Mouse (Mus musculus): ENCODE measurements around the gene Bfsp1.

Gene Bfsp1

GRCm38 (mm10) chr2:143853447-143853846 lies 9.5 kb downstream of the Bfsp1 start:
- no peak for DNase-seq (ENCODE audit: low spot score)

GRCm38 (mm10) chr2:143852295-143853275 lies 10.4 kb downstream of the Bfsp1 start:
- DNase-seq (ENCODE audit: low spot score) = no peak

DNA sequence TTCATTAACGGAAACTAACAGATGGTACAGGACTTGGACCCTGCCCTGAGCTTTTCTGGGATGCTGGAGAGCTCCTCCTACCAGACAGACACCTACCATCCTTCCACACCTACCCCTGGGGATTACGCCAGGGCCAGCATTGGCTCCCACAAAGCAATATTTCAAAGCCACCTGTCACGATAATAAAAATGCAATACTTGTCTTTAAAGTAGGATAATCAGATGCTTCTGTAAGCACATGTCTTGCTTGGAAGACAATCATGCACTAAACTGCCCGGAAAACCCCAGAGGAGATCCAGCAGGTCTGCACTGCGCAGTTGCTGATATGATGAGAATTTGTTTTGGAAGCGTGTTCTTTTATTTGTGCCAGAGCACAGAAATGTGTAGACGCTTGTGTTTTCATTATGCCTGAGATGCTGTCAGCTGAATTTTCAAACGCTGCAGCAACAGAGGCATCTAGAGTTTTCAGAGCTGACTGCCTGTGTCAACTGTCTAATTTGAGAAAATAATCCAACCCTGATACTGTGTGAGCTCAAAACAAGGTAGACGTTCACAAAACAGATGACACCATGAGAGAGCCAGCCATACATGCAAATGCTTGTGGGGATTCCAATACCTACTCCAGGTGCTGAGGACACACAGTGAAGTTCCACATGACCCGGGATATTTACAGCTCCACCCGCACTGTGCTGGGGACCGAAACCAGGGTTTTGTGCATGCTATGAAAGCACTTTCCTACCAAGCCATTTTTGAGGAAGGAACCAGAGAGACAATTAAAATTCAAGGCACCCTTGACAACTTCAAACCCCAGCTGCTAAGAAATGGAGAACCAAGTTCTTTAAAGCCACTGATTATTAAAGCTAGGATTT lies 11.4 kb downstream of the Bfsp1 start:
- no peak for DNase-seq (ENCODE audit: low spot score)

GRCm38 (mm10) chr2:143847291-143847690 lies 15.7 kb downstream of the Bfsp1 start:
- DNase-seq (ENCODE audit: low spot score) = no peak

- DNase-seq (ENCODE audit: low spot score) = no peak
Measured at GRCm38 (mm10) chr2:143846799-143847198, 16.2 kb downstream of the Bfsp1 start.

DNA sequence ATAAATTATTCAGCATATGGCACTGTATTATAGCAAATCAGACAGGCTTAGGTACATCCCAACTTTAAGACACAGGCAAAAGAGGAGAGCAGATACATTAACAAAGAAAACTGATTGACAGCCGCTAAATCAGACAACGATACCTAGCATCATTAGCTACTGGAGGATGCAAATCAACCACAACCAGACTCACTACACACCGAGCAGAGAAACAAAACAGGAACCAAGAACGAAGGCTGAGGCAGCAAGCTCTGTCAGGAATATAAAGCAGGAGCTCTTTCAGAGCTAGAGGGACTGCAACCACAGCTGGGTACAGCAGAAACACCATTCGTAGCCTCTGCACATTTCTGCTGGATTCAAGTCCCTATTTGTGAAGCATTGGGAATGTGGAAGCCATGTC lies 18.2 kb downstream of the Bfsp1 start:
- DNase-seq (ENCODE audit: low spot score) = no peak

DNA sequence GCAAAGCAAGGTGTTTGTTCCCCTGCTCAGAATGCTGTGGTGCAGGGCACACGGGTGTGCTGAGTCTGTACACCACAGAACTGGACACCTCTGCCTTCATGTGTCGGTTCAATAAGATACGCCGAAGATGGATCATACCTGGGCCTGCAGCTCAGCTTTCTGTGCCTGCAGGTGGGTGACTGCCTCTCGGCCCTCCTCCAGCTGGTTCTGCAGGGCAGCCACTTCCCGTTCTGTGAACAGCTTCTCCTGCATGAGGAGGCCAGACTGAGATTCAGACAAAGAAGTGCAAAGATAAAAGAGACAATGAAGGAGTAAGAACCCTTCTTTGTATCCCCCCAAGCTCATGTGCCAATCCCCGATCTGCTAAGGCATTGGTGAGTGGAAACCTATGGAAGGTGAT lies 21.4 kb downstream of the Bfsp1 start:
- no peak for DNase-seq (ENCODE audit: low spot score)

DNA sequence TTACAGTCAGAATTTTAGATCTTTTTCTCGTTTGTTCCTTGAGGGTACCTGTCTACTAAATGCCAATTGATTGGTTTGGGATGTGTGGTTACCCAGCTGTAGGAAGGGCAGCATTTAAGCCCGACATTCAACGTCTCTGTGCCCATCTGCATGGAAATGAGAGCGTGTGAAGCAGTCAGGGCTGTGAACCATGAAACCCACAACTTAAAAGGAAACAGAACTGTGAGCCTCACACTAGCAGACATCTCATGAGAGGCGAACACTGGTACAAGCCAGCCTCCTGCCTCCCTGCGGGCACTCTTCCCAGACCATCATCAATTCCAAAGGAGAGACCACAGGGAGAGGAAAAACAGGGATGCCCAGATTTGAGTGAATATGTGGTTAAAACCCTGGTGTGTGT lies 22.1 kb downstream of the Bfsp1 start:
- no peak for DNase-seq (ENCODE audit: low spot score)

GRCm38 (mm10) chr2:143839458-143839857 lies 23.5 kb downstream of the Bfsp1 start:
- DNase-seq (ENCODE audit: low spot score) = no peak

- DNase-seq (ENCODE audit: low spot score) = no peak
Measured at GRCm38 (mm10) chr2:143838698-143839097, 24.3 kb downstream of the Bfsp1 start.

DNA sequence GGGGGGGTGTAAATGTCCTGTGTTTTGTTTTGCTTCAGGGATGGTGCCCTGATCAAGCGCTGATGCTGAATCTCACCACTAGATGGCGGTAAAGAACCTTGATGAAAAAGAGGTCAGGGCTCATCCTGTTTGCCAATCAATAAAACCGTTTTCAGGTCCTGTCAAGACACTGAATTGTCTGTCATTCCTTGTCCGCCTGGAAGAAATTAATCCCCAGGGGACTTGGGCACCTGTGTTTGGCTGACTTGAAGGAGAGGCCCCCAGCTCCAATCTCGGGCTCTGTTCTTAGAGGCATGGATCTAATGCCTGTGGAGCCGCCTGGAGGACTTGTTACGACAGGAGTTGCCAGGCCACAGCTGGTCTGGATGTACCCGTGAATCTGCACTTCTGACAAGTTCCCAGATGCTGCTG lies 25.7 kb downstream of the Bfsp1 start:
- peak; percentile 49 for DNase-seq (ENCODE audit: low spot score)

GRCm38 (mm10) chr2:143835820-143836219 lies 27.2 kb downstream of the Bfsp1 start:
- no peak for DNase-seq (ENCODE audit: low spot score)

DNA sequence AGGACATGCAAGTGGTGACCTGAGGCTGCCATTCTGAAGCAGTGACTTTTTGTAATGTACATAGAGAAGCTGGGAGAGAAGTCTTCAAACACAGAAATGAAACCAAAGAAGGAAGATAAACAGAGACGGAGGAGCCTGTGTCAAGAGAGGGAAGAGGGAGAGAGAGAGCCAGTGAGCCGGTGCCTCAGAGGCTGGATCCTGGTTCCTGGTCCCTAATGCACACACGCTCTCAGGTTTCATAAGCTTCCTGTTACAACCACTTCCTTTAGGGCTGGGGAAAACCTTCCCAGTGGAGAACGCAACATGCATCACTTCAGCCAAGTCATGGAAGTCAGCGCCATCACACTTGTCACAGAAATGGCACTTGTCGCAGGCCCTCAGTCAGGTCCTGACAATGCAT lies 28.9 kb downstream of the Bfsp1 start:
- DNase-seq (ENCODE audit: low spot score) = no peak

- DNase-seq (ENCODE audit: low spot score) = no peak
Measured at GRCm38 (mm10) chr2:143832721-143833120, 30.3 kb downstream of the Bfsp1 start.

DNA sequence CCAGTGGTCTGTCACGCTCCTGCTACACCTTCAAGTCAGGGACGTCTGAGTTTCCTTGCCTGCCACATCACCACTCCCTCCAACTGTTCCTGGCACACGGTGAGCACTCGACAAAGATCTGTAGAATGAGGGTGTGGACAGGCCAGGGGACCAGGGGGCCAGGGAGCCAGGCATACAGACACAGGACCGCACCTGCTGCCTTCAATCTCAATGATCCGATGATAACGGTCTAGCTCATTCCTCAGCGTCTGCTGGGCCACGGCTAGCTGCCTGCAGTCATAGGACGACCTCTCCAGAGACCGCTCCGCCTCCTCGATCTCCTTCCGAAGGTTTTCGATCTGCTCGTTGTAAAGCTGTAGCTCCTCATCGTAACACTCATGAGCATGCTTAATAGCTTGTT lies 31.3 kb downstream of the Bfsp1 start:
- no peak for DNase-seq (ENCODE audit: low spot score)

GRCm38 (mm10) chr2:143813461-143813860 lies 49.5 kb downstream of the Bfsp1 start:
- no peak for DNase-seq (ENCODE audit: low spot score)

- DNase-seq (ENCODE audit: low spot score) = no peak
Measured at GRCm38 (mm10) chr2:143812262-143812661, 50.7 kb downstream of the Bfsp1 start.

GRCm38 (mm10) chr2:143808789-143809188 lies 54.2 kb downstream of the Bfsp1 start:
- DNase-seq (ENCODE audit: low spot score) = no peak

DNA sequence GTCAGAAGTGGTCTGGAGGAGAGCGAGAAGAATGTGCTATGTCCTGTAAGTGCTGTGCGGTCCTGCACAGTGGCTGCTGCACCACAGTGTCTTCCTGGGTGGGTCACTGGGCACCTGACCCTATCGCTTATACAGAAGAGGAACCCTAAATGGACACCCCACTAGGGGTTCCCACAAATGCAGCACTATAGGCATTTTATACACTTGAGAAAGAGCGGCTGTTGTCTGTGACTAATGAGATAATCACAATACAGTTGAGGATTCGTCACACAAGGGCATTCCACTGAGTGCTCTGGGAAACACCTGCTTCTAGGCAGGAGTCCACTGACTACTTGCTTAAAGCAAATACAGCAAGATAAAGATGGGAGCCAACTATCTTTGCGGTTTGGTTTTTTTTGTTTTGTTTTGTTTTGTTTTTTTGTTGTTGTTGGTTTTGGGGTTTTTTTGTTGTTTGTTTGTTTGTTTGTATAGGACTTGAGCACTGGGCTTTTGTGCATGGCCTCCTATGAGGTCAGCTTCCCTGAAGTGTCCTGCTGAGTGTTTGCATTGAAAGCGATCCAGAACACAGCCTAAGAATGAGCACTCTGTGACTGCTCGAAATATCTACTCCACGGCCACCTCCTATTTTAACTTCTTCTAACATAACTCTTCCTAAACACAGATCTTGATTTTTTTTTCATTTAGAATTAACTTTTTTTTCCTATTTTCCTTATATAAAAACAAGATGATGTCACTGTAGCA lies 55.9 kb downstream of the Bfsp1 start:
- DNase-seq (ENCODE audit: low spot score) = no peak

GRCm38 (mm10) chr2:143806140-143806923 lies 56.6 kb downstream of the Bfsp1 start:
- peak; percentile 17 for DNase-seq (ENCODE audit: low spot score)

DNA sequence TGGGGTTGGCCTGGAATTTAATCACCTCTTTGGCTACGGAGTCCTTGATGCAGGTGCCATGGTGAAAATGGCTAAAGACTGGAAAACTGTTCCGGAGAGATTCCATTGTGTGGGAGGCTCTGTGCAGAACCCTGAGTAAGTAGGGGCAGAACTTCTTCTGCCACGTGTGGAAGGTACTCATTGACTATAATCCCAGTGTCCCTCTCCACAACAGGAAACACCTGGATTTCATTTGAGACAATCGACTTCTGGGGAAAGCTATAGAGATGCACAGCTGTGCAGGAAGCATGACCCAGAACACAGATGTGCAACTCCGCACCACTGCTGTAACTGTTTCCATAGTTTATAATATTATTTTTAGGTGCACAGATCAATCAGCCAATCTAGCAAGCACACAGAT lies 61.9 kb downstream of the Bfsp1 start:
- DNase-seq (ENCODE audit: low spot score) = no peak

Measured in testis, postnatal 14 days (tissue).